Mouse (Mus musculus): ENCODE measurements at regions not wholly inside any gene's neighbourhood (a gene's known extent, or its start where the extent isn't known, plus 50 kb on each side); places are given as distances from the start of the nearest gene placed in this dataset.

DNA sequence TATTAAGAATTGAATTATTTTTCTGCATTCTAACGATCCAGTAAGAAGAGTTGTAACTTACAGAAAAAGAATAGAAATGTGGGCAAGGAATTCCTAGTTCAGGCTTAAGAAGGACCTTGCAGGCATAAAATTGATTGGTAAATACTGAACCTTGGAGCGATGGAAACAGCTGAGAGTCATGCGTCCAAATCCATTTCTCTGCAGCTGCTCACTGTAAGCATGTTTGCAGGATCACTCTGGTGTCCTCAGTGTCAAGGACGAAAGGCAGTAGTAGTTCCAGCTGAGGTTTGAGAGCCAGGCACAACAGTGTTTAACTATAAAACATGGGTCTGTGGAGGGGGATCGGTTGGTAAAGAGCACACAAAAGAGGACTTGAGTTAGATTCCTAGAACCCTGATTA, 89.1 kb upstream of the Rgma start:
- TF ChIP-seq CTCF (IDR thresholded peaks at IDR 0.05; ENCODE audit: low read depth, low read length) (no peak), POLR2A (IDR thresholded peaks at IDR 0.05; ENCODE audit: borderline replicate concordance, low read depth, low read length) (no peak)
